Mouse (Mus musculus) kidney, embryonic 15.5 days (tissue): ENCODE measurements around the gene Zfp282. TPM values are rescaled to one million over a fixed set of nuclear protein-coding genes. Genes with fewer than 3 reads are reported as not detected.

ENCODE experiments used
- ATAC-seq: fragments of 200-750 bp; cut with Nextera tagmentation; replicated peaks from 2 replicates; pipeline ENCODE4 v1.8.0; 2017; ENCODE audit warnings: moderate TSS enrichment; ENCODE audit not compliant: low FRiP score
- H3K27ac ChIP-seq: fragments of 300-500 bp; sonication (generic); 2 replicates; pipeline ENCODE4 v1.5.1; 2015; ENCODE audit warnings: mild to moderate bottlenecking, inconsistent platforms
- H3K27me3 ChIP-seq: fragments of 300-500 bp; sonication (generic); 2 replicates; pipeline ENCODE4 v1.6.1; 2015; ENCODE audit warnings: inconsistent platforms
- H3K36me3 ChIP-seq: fragments of 300-500 bp; sonication (generic); 2 replicates; pipeline ENCODE4 v1.6.1; 2015; ENCODE audit warnings: inconsistent platforms
- H3K4me1 ChIP-seq: fragments of 300-500 bp; sonication (generic); 2 replicates; pipeline ENCODE4 v1.6.1; 2015; ENCODE audit warnings: inconsistent platforms
- H3K4me2 ChIP-seq: fragments of 300-500 bp; sonication (generic); 2 replicates; pipeline ENCODE4 v1.6.1; 2015; ENCODE audit warnings: moderate library complexity, mild to moderate bottlenecking, inconsistent platforms
- H3K4me3 ChIP-seq: fragments of 300-500 bp; sonication (generic); replicated peaks from 2 replicates; pipeline ENCODE4 v1.5.1; 2015; ENCODE audit warnings: mild to moderate bottlenecking, inconsistent platforms
- H3K9ac ChIP-seq: fragments of 300-500 bp; sonication (generic); 2 replicates; pipeline ENCODE4 v1.6.1; 2015; ENCODE audit warnings: mild to moderate bottlenecking, inconsistent platforms
- H3K9me3 ChIP-seq: fragments of 300-500 bp; sonication (generic); replicated peaks from 2 replicates; pipeline ENCODE4 v1.6.1; 2016; ENCODE audit warnings: inconsistent platforms
- WGBS: fragments of 180-500 bp; shearing (Covaris S2); methylation state at CpG from one replicate; pipeline ENCODE4 v1.1.7; 2015; ENCODE audit warnings: mixed read lengths; 5-methylcytosine and 5-hydroxymethylcytosine counted together
- polyA plus RNA-seq: library from polyadenylated mRNA; unstranded; fragments of >200 nt; fragmentation: Nextera tagmentation; extraction: Ambion mirVana; gene quantifications from 2 replicates; pipeline ENCODE4 v1.2.1, GENCODE M21; 2015

The Zfp282 gene
- polyA plus RNA-seq, 1 experiment from 2014 or later: 18.0 TPM

DNA sequence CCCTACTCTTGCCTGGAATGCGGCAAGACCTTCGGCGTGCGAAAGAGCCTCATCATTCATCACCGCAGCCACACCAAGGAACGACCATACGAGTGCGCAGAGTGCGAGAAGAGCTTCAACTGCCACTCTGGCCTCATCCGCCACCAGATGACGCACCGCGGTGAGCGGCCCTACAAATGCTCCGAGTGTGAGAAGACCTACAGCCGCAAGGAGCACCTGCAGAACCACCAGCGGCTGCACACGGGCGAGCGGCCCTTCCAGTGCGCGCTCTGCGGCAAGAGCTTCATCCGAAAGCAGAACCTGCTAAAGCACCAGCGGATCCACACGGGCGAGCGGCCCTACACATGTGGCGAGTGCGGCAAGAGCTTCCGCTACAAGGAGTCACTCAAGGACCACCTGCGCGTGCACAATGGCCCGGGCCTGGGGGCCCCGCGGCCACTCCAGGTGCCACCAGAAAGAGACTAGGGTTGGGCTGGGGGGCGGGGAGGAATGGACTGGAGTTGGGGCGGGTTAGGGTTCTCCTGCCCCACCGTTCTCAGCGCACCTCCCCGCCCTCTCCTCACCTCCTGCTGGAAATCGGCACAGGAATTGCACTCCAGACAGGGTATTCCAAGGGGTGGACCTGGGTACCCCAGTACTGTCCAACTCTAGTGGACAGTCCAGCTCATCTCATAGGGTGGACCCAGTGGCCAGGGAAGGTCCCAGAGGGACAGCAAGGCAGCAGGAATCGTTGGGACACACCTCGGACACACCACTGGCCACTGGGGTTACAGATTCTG lies 28.1 kb downstream of the Zfp282 start:
- 70% methylated on average over 44 of the region's 44 CpGs for WGBS
- Histone ChIP-seq H3K4me3 (no peak overlapping the region), H3K27ac (no peak overlapping the region), H3K4me2 (no peak overlapping the region), H3K27me3 (no peaks in the 10 kb centered on the region), H3K4me1 (no peaks in the 10 kb centered on the region), H3K9me3 (no peaks in the 10 kb centered on the region), H3K9ac (no peak overlapping the region), H3K36me3 (peaks cover 82% of the 10 kb centered on the region)
- ATAC-seq: no peak

DNA sequence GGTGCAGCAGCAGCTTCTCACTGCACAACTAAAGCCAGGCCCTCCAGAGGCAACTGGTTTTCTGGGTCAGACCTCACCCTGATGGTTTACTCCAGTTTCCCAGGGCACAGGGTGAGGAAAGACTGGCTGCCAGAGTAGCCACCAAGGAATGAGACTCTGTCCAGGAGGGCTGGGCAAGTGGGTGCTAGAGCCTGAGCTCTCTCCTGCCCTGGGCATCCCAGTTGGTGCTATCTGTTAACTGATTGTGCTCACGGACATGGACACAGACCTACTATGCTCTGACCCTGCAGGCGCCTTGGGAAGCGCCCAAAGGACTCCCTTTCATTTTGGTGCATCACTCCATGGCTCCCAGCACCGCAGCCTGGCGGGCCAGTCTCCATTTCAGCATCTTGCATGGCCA lies 29.3 kb downstream of the Zfp282 start:
- Histone ChIP-seq H3K9ac (no peak overlapping the region), H3K9me3 (no peaks in the 10 kb centered on the region), H3K4me2 (no peak overlapping the region), H3K27me3 (no peaks in the 10 kb centered on the region), H3K4me3 (no peak overlapping the region), H3K27ac (no peak overlapping the region), H3K36me3 (peaks cover 70% of the 10 kb centered on the region), H3K4me1 (no peaks in the 10 kb centered on the region)
- ATAC-seq: no peak
- WGBS: 95% methylated on average over 5 of the region's 5 CpGs

DNA sequence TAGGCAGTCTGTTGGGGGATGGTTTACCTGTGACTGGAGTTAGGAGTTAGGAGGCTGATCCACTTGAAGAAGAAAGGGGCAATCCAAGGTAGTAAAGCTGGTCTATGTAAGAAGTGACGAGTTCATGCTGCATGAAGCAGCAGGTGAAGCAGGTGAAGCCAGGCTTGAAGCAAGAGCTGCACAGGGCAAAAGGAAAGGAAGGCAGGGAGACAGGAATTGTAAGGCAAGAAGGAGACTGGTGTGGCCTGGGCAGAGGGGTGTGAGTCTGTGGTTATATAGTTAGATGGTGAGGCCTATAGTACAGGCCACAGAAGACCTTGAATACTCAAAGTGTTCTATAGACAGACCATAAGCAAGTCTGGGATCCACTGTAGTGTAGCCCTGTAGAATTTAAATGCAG lies 32.0 kb downstream of the Zfp282 start:
- no peak overlapping the region for H3K4me2 ChIP-seq
- H3K9me3 ChIP-seq: no peaks in the 10 kb centered on the region
- no peak overlapping the region for H3K9ac ChIP-seq
- no peak overlapping the region for H3K4me3 ChIP-seq
- H3K36me3 ChIP-seq: peaks cover 43% of the 10 kb centered on the region
- no peaks in the 10 kb centered on the region for H3K27me3 ChIP-seq
- WGBS: 78% methylated on average over 1 of the region's 1 CpGs
- ATAC-seq: no peak
- no peaks in the 10 kb centered on the region for H3K4me1 ChIP-seq
- H3K27ac ChIP-seq: no peak overlapping the region

DNA sequence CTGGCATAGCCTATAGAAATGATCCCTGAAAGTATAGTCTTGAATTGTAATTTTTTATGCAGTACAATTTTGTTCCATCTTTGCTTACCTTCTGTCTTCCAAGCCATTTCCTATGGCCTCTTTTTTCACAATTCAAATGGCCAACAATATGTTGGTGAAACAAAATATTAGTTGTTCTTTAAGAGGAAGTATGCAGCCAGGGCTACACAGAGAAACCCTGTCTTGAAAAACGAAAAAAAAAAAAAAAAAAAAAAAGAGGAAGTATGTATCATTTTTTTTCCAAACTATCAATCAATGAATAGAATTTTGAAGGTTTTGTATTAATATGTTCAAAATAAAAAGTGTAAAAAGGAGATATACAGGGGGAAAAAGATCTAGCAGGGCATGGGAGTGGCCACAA lies 34.6 kb downstream of the Zfp282 start:
- Histone ChIP-seq H3K27me3 (no peaks in the 10 kb centered on the region), H3K4me1 (no peaks in the 10 kb centered on the region), H3K9me3 (no peaks in the 10 kb centered on the region), H3K36me3 (peaks cover 17% of the 10 kb centered on the region), H3K27ac (no peak overlapping the region), H3K4me3 (no peak overlapping the region), H3K4me2 (no peak overlapping the region), H3K9ac (no peak overlapping the region)
- 64% methylated on average over 1 of the region's 1 CpGs for WGBS
- ATAC-seq: no peak

DNA sequence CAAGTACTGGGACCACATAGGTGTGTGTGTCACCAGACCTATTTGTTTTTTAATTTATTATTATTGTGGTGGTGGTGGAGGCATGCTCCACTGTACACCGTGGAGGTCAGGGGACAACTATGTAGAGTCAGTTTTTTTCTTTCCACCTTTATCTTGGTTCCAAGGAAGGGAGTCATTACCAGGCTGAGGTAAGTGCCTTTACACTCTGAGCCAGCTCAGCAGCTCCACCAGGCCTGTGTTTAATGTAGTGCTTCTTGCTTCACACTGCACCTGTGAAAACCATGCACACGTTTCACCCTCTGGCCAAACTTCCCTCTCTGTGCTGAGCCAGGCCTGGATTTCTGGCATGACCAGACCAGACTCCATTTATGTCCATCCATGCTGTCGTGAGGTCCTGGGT lies 36.0 kb downstream of the Zfp282 start:
- Histone ChIP-seq H3K27ac (no peak overlapping the region), H3K9ac (no peak overlapping the region), H3K4me3 (no peak overlapping the region), H3K9me3 (no peaks in the 10 kb centered on the region), H3K27me3 (no peaks in the 10 kb centered on the region), H3K36me3 (peaks cover 3% of the 10 kb centered on the region; the same call in 1 of the 2 replicates), H3K4me1 (no peaks in the 10 kb centered on the region), H3K4me2 (no peak overlapping the region)
- WGBS: 56% methylated on average over 3 of the region's 3 CpGs
- no peak for ATAC-seq

DNA sequence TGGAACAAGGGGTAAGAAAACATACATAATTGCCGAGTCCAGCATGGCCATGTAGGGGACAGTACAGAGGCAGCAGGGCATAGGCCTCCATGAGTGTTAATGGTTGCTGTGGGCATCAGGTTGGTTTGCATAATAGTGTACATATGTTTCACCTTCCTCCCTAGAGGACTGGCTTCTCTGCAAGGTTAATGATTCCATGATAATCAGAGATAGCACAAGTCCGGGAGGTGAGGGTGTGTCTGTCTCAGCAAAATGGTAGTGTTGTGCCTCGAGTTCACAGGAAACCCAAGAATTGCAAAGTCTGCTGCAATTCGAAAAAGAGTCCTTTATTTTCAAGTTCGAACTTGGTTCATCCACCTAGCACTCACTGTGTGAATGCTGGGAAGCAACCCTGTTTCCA lies 40.0 kb downstream of the Zfp282 start:
- Histone ChIP-seq H3K27me3 (no peaks in the 10 kb centered on the region), H3K4me2 (no peak overlapping the region), H3K4me3 (no peak overlapping the region), H3K9me3 (no peaks in the 10 kb centered on the region), H3K4me1 (peaks cover 15% of the 10 kb centered on the region), H3K9ac (no peak overlapping the region), H3K36me3 (no peaks in the 10 kb centered on the region), H3K27ac (no peak overlapping the region)
- WGBS: 81% methylated on average over 5 of the region's 5 CpGs
- no peak for ATAC-seq

DNA sequence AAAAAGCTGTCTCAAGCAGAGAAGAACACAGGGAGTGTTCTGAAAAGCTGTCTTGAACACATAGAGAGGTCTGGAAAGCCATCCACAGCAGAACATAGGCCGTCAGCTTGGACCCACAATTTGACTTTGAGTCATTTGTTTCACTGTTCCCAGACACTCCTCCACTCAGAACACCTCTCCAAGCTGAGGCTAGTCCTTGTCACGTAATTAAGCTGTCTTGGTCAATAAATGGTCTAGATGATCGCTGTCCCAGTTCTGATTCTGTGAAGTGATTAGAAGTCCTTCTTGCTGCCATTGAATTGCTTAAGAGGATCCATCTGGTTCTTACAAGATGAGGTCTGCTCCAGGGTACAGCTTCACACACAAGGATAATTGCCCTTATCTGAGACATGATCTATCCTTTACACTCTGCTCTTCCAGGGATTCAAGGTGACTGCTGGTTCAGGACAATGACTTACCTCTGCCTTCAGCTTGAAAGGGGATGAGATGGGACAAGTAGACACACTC lies 41.8 kb downstream of the Zfp282 start:
- Histone ChIP-seq H3K9me3 (no peaks in the 10 kb centered on the region), H3K9ac (no peak overlapping the region), H3K27me3 (no peaks in the 10 kb centered on the region), H3K4me3 (no peak overlapping the region), H3K4me2 (no peak overlapping the region), H3K36me3 (0 out of 2 replicates have a peak, but pooled peaks cover 4% of the 10 kb centered on the region), H3K4me1 (peaks cover 22% of the 10 kb centered on the region), H3K27ac (no peak overlapping the region)
- ATAC-seq: no peak
- WGBS: 66% methylated on average over 3 of the region's 3 CpGs

DNA sequence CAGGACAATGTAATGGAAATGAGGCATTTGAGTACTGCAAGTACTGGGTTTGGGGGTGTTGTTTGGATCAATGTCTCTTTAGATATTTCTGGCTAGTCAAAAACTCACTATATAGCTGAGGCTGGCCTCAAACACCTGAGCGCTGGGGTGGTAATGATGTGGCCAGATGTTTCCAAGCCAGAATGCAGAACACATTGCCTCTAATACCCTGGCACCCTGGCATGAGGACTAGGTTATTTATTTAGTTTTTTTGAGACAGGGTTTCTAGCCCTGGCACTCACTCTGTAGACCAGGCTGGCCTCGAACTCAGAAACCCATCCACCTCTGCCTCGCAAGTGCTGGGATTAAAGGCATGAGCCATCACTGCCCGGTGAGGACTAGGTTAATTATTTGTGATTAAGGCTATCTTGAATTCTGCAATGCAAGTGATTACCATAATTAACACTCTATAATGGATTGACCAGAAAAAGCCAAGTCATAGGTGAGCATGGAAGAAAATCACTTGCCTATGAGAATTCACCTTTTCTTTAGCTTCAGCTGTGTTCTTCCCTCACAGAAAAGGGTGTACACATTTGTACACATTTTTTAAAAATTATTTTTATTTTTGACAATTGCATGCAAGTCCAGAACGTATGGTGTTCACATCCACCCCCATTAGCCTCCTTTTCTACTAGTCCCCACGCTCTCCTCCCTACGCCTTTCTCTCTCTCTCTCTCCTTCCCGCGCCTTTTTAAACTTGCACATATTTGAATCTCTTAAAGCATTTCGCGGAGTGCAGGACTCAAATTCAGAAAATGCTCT lies 42.8 kb downstream of the Zfp282 start:
- 30% methylated on average over 11 of the region's 11 CpGs for WGBS
- Histone ChIP-seq H3K4me3 (peak overlapping the region; percentile 92), H3K9me3 (no peaks in the 10 kb centered on the region), H3K4me2 (peak overlapping the region; percentile 74), H3K27me3 (no peaks in the 10 kb centered on the region), H3K36me3 (0 out of 2 replicates have a peak, but pooled peaks cover 4% of the 10 kb centered on the region), H3K9ac (peak overlapping the region; percentile 89), H3K4me1 (peaks cover 22% of the 10 kb centered on the region), H3K27ac (peak overlapping the region; percentile 99)
- ATAC-seq: peak; percentile 15

DNA sequence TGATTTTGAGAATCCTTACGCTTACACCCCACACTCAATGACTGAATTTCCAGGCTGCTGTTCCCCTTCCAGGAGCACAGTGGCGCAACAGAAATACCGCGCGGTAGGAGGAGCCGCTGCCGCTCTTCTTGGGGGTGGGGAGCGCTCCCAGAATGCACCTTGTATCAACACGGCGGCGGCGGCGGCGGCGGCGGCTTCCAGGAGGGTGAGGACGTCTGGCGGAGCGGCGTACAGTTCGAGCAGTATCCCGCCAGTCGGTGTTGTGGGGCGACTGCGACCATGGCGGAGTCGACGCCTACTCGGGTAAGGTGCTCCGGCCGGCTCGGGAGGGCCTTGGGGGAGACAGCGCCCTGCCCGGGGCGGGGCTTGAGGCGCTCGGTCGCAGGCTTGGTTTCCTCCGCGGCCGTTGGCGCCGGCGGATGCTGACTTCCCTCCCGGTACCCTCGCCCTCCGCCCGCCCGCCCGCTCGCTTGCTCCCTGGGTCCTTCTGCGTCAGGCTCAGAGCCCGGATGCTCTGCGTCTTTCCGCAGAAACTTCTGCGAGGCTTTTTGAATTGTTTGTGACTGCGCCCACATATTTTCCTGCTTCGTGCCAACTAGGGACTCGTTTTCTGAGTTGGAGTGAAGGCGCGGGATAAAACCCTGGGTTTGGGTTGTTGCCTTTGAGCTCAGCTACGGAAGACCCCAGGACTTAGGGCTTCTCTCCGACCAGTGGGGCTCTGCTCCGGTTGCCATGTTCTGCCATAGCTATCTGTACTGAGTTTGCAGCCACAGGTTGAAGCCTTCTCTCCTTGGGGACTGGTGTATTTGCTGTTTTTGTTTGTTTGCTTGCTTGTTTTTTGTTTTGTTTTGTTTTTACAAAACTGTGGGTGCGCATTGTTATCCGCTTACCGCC lies 43.7 kb downstream of the Zfp282 start, which contains the start of gene Zfp212:
Gene Zfp212 (plus strand): TSS at position 30 of the 894 bp plus-strand sequence.
- H3K27ac ChIP-seq: peak within 1 kb of the TSS; percentile 99
- 0 out of 2 replicates have a peak, but pooled peaks cover 4% of the 10 kb centered on the region for H3K36me3 ChIP-seq
- under 1% methylated on average over 67 of the region's 67 CpGs for WGBS
- H3K9ac ChIP-seq: peak within 1 kb of the TSS; percentile 89
- ATAC-seq: peak; percentile 96
- peak within 1 kb of the TSS; percentile 74 for H3K4me2 ChIP-seq
- H3K9me3 ChIP-seq: no peaks in the 10 kb centered on the region
- H3K4me3 ChIP-seq: peak within 1 kb of the TSS; percentile 92
- H3K4me1 ChIP-seq: peaks cover 22% of the 10 kb centered on the region
- H3K27me3 ChIP-seq: no peaks in the 10 kb centered on the region

DNA sequence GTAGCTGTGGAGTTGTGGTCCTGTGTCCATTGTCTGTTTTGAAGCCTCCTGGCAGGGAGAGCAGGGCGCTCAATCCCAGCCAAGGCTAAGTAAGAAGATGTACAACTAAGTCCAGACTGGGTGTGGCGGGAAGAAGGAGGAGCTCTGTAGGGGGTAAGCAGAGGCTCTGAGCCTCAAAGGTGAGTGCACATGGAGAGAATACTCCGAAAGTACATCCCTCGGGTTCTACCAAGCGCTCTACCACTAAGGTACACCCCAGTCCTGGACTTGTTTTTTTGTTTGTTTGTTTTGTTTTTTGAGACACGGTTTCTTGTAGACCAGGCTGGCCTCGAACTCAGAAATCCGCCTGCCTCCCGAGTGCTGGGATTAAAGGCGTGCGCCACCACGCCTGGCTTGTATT lies 65.5 kb downstream of the Zfp282 start:
- H3K9me3 ChIP-seq: no peaks in the 10 kb centered on the region
- H3K36me3 ChIP-seq: peaks cover 20% of the 10 kb centered on the region
- ATAC-seq: no peak
- H3K4me2 ChIP-seq: peak overlapping the region; percentile 81
- H3K27ac ChIP-seq: no peak overlapping the region
- H3K27me3 ChIP-seq: no peaks in the 10 kb centered on the region
- 55% methylated on average over 12 of the region's 12 CpGs for WGBS
- peaks cover 14% of the 10 kb centered on the region for H3K4me1 ChIP-seq
- peak overlapping the region; percentile 70 for H3K9ac ChIP-seq
- peak overlapping the region; percentile 51 for H3K4me3 ChIP-seq

DNA sequence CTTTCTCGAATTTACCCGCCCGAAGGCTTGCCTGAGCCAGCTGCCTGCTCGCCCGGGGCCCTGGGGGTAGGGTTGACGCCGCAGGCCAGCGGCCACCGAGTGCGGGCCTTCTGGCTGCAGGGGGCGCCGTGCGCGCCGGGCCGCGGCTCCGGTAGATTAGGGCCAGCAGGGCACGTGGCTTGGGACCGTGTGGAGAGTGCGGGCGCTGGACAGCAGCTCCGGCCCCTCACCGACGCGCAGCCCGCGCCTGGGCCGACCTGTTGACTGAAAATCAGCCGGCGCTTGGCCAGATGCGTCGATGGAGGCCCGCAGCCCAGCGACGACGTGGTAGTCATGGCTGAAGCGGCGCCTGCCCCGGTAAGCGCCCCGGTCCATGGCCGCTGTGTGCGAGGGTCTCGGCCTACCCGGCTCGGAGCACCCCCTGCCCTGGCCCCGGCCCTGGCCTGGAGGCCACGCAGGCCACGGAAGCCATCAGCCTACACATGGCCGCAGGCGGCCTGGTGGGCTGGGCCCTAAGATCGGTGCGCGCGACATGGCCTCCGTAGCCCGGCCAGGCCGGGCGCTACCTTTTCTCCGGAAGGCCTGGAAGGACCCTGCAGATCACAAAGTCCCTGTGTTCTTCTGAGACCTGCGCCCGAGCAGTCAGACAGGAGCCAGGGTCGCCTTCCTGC lies 66.2 kb downstream of the Zfp282 start:
- ATAC-seq: peak; percentile 93
- Histone ChIP-seq H3K9ac (peak overlapping the region; percentile 70), H3K4me1 (peaks cover 14% of the 10 kb centered on the region), H3K36me3 (peaks cover 20% of the 10 kb centered on the region), H3K9me3 (no peaks in the 10 kb centered on the region), H3K27me3 (no peaks in the 10 kb centered on the region), H3K4me3 (peak overlapping the region; percentile 51), H3K27ac (peak overlapping the region; percentile 64), H3K4me2 (peak overlapping the region; percentile 81)
- 8% methylated on average over 63 of the region's 64 CpGs for WGBS
